Mouse (Mus musculus) cortical plate, adult 2 months (tissue): Measurements from ENCODE around the gene 1700088E04Rik.

Experiments used
- CTCF ChIP-seq: fragments of 200-500 bp; IDR thresholded peaks from 2 replicates; pipeline ENCODE4 v1.5.1; 2011; ENCODE audit warnings: mild to moderate bottlenecking, control low read depth, low read length; ENCODE audit not compliant: insufficient read depth; ENCODE audit errors: extremely low read depth
- POLR2A ChIP-seq: fragments of 200-500 bp; IDR thresholded peaks from 2 replicates; pipeline ENCODE4 v1.6.1; 2011; ENCODE audit warnings: mild to moderate bottlenecking, low read length, control low read depth; ENCODE audit not compliant: insufficient read depth; ENCODE audit errors: extremely low read depth

GRCm38 (mm10) chr15:79135783-79136575, 5.1 kb downstream of the 1700088E04Rik start:
- no peak for TF ChIP-seq CTCF
- TF ChIP-seq POLR2A, result no peak
